Mouse (Mus musculus) right cerebral cortex, postnatal 14 days (tissue): ENCODE data around the gene Olfr12.

Experiments
- DNase-seq: peaks from one replicate; pipeline ENCODE4 v3.0.0; 2022

The Olfr12 gene

GRCm38 (mm10) chr1:92641514-92642272 is 24.1 kb downstream of the Olfr12 start, which contains the start of gene Cops9:
Gene Cops9, minus strand, starts transcription at chr1:92641985.
- peak; percentile 87 for DNase-seq

GRCm38 (mm10) chr1:92643691-92644090 is 26.1 kb downstream of the Olfr12 start:
- no peak for DNase-seq

- DNase-seq: no peak
Observed at GRCm38 (mm10) chr1:92644916-92645315, 27.3 kb downstream of the Olfr12 start.

GRCm38 (mm10) chr1:92646111-92646510 is 28.5 kb downstream of the Olfr12 start:
- no peak for DNase-seq

GRCm38 (mm10) chr1:92646601-92647000 is 29.0 kb downstream of the Olfr12 start:
- no peak for DNase-seq

GRCm38 (mm10) chr1:92647026-92647425 is 29.4 kb downstream of the Olfr12 start:
- DNase-seq: no peak

GRCm38 (mm10) chr1:92647752-92648151 is 30.2 kb downstream of the Olfr12 start:
- peak; percentile 78 for DNase-seq

GRCm38 (mm10) chr1:92648197-92648596 is 30.6 kb downstream of the Olfr12 start:
- no peak for DNase-seq

GRCm38 (mm10) chr1:92648673-92649072 is 31.1 kb downstream of the Olfr12 start, which contains the start of gene Otos:
Gene Otos, minus strand, starts transcription at chr1:92648841.
- peak; percentile 79 for DNase-seq

GRCm38 (mm10) chr1:92651467-92651866 is 33.9 kb downstream of the Olfr12 start:
- no peak for DNase-seq

GRCm38 (mm10) chr1:92653179-92653578 is 35.6 kb downstream of the Olfr12 start:
- no peak for DNase-seq

GRCm38 (mm10) chr1:92654676-92655075 is 37.1 kb downstream of the Olfr12 start:
- DNase-seq: no peak

GRCm38 (mm10) chr1:92657025-92657820 is 39.6 kb downstream of the Olfr12 start:
- DNase-seq: no peak

GRCm38 (mm10) chr1:92659392-92659791 is 41.8 kb downstream of the Olfr12 start:
- DNase-seq: no peak

- no peak for DNase-seq
Observed at GRCm38 (mm10) chr1:92667106-92667505, 49.5 kb downstream of the Olfr12 start.

GRCm38 (mm10) chr1:92669430-92669829 is 51.8 kb downstream of the Olfr12 start:
- no peak for DNase-seq

- no peak for DNase-seq
Observed at GRCm38 (mm10) chr1:92671326-92671725, 53.7 kb downstream of the Olfr12 start.
